Mouse (Mus musculus) brain, embryonic 18.5 days (tissue): Measurements from ENCODE around the gene Lamb3.

Source experiments
- DNase-seq: peaks from one replicate; pipeline ENCODE4 v3.0.0-alpha.2; 2012; ENCODE audit warnings: low read depth, low spot score

Lamb3 gene

GRCm38 (mm10) chr1:193310519-193311085 lies 103.1 kb downstream of the Lamb3 start:
- DNase-seq, result no peak

- no peak for DNase-seq
Observed at GRCm38 (mm10) chr1:193311596-193311995, 104.1 kb downstream of the Lamb3 start.

- DNase-seq, result no peak
Observed at GRCm38 (mm10) chr1:193315705-193316357, 108.3 kb downstream of the Lamb3 start.

GRCm38 (mm10) chr1:193316358-193316750 lies 108.9 kb downstream of the Lamb3 start:
- DNase-seq, result no peak

GRCm38 (mm10) chr1:193317159-193317559 lies 109.7 kb downstream of the Lamb3 start:
- no peak for DNase-seq

- DNase-seq, result no peak
Observed at GRCm38 (mm10) chr1:193319721-193320120, 112.2 kb downstream of the Lamb3 start.

GRCm38 (mm10) chr1:193320398-193320797 lies 112.9 kb downstream of the Lamb3 start:
- DNase-seq, result no peak

- no peak for DNase-seq
Observed at GRCm38 (mm10) chr1:193323686-193324085, 116.2 kb downstream of the Lamb3 start.

GRCm38 (mm10) chr1:193324224-193324623 lies 116.7 kb downstream of the Lamb3 start:
- no peak for DNase-seq

- DNase-seq, result no peak
Observed at GRCm38 (mm10) chr1:193325891-193326290, 118.4 kb downstream of the Lamb3 start.

- no peak for DNase-seq
Observed at GRCm38 (mm10) chr1:193326456-193327145, 119.1 kb downstream of the Lamb3 start.

- DNase-seq, result no peak
Observed at GRCm38 (mm10) chr1:193327216-193327615, 119.7 kb downstream of the Lamb3 start.

- DNase-seq, result no peak
Observed at GRCm38 (mm10) chr1:193327686-193328085, 120.2 kb downstream of the Lamb3 start.

GRCm38 (mm10) chr1:193329557-193329956 lies 122.1 kb downstream of the Lamb3 start:
- no peak for DNase-seq

GRCm38 (mm10) chr1:193330172-193330571 lies 122.7 kb downstream of the Lamb3 start:
- no peak for DNase-seq

- DNase-seq, result no peak
Observed at GRCm38 (mm10) chr1:193330626-193331025, 123.1 kb downstream of the Lamb3 start.

- no peak for DNase-seq
Observed at GRCm38 (mm10) chr1:193332018-193332417, 124.5 kb downstream of the Lamb3 start.

GRCm38 (mm10) chr1:193332671-193333070 lies 125.2 kb downstream of the Lamb3 start:
- no peak for DNase-seq

- no peak for DNase-seq
Observed at GRCm38 (mm10) chr1:193333776-193334175, 126.3 kb downstream of the Lamb3 start.

GRCm38 (mm10) chr1:193334546-193334945 lies 127.0 kb downstream of the Lamb3 start:
- DNase-seq, result no peak

- DNase-seq, result no peak
Observed at GRCm38 (mm10) chr1:193336122-193337017, 128.9 kb downstream of the Lamb3 start.

- DNase-seq, result no peak
Observed at GRCm38 (mm10) chr1:193337018-193337321, 129.5 kb downstream of the Lamb3 start.
